Mouse (Mus musculus): Measurements from ENCODE around the gene Kctd2. TPM values are rescaled to one million over a fixed set of nuclear protein-coding genes. Genes with fewer than 3 reads are reported as not detected.
"Not testable (repeated sequence)": the region's sequence is repeated elsewhere in the genome, so short reads cannot be mapped to it uniquely, and the experiment has no call there.

Kctd2 gene
- total and polyA plus RNA-seq, 3 experiments = 6.8 to 14.0 (median 13.7) TPM

GRCm38 (mm10) chr11:115475758-115476237, 55.9 kb downstream of the Kctd2 start:
- no peaks in the 10 kb centered on the region for H3K27me3 ChIP-seq (replicated peaks)
- peak overlapping the region; percentile 26 for H3K27ac ChIP-seq (ENCODE audit: insufficient read depth, low read depth)
- H3K36me3 ChIP-seq (replicated peaks in 1 of 2; ENCODE audit: control insufficient read depth in 1 of 2, insufficient read depth in 1 of 2, low read length in 1 of 2) = peaks cover 10 to 20% of the 10 kb centered on the region in 2 experiments
- H3K9ac ChIP-seq (ENCODE audit: insufficient read depth, low read depth) = peak overlapping the region; percentile 68
- H3K4me1 ChIP-seq (ENCODE audit: control insufficient read depth in 1 of 2, insufficient read depth in 2 of 2) = peaks cover 10 to 53% of the 10 kb centered on the region in 2 experiments
- peaks cover 32% of the 10 kb centered on the region for H3K79me2 ChIP-seq (replicated peaks; ENCODE audit: control insufficient read depth, extremely low read depth, insufficient read depth, poor library complexity, severe bottlenecking)
- dilution Hi-C loops (cut with MboI; ENCODE audit: extremely low pct_ligation_motif_present, extremely low pct_unique_long_range_greater_than_20kb, low sequenced_read_pairs) (no loop called here), in situ Hi-C loops (cut with MboI; ENCODE audit: low pct_ligation_motif_present, low pct_unique_long_range_greater_than_20kb, low sequenced_read_pairs) (loop anchor here (10.0 kb wide), 2 partner anchors 61 to 261 kb away; partner anchors contain the start of gene Atp5h)
- TF ChIP-seq SIN3A (IDR thresholded peaks at IDR 0.05; ENCODE audit: low read length) (peak; percentile 57), ZMIZ1 (IDR thresholded peaks at IDR 0.05; ENCODE audit: low read depth, low read length) (no peak)
- H3K4me2 ChIP-seq (ENCODE audit: insufficient read depth, low read depth, poor library complexity, severe bottlenecking) = peak overlapping the region; percentile 91
- no peaks in the 10 kb centered on the region for H3K9me3 ChIP-seq (replicated peaks; ENCODE audit: low read length)
- H3K4me3 ChIP-seq (replicated peaks in 1 of 3; ENCODE audit: low read depth in 2 of 3, low read length in 2 of 3, poor library complexity in 1 of 3) = peak overlapping the region; percentile 80 to 93 (median 84)
- peak; percentile 22 for DNase-seq (ENCODE audit: extremely low read depth)

GRCm38 (mm10) chr11:115476630-115477029, 56.7 kb downstream of the Kctd2 start:
- H3K27me3 ChIP-seq (replicated peaks); dilution Hi-C loops (cut with MboI; ENCODE audit: extremely low pct_ligation_motif_present, extremely low pct_unique_long_range_greater_than_20kb, low sequenced_read_pairs); H3K9me3 ChIP-seq (replicated peaks; ENCODE audit: low read length): not testable (repeated sequence)
- H3K9ac ChIP-seq (ENCODE audit: insufficient read depth, low read depth) = peak overlapping the region; percentile 68
- H3K36me3 ChIP-seq (replicated peaks in 1 of 2; ENCODE audit: control insufficient read depth in 1 of 2, insufficient read depth in 1 of 2, low read length in 1 of 2) = peaks cover 13 to 26% of the 10 kb centered on the region in 2 experiments
- in situ Hi-C loops (cut with MboI; ENCODE audit: low pct_ligation_motif_present, low pct_unique_long_range_greater_than_20kb, low sequenced_read_pairs) = loop anchor here (10.0 kb wide), 2 partner anchors 62 to 262 kb away; partner anchors contain the start of gene Atp5h
- H3K79me2 ChIP-seq (replicated peaks; ENCODE audit: control insufficient read depth, extremely low read depth, insufficient read depth, poor library complexity, severe bottlenecking) = peaks cover 32% of the 10 kb centered on the region
- H3K4me3 ChIP-seq (replicated peaks in 1 of 3; ENCODE audit: low read depth in 2 of 3, low read length in 2 of 3, poor library complexity in 1 of 3) = peak overlapping the region; percentile 80 to 93 (median 84)
- DNase-seq (ENCODE audit: extremely low read depth) = peak; percentile 27
- H3K4me2 ChIP-seq (ENCODE audit: insufficient read depth, low read depth, poor library complexity, severe bottlenecking) = peak overlapping the region; percentile 91
- H3K27ac ChIP-seq (ENCODE audit: insufficient read depth, low read depth) = peak overlapping the region; percentile 93
- TF ChIP-seq ELF1 (IDR thresholded peaks at IDR 0.05; ENCODE audit: low read depth, low read length) = peak; percentile 25; the same call in 1 of the 2 replicates
- 0 out of 2 replicates have a peak, but pooled peaks have one; percentile 22 for TF ChIP-seq CHD1 (IDR thresholded peaks at IDR 0.05; ENCODE audit: low read depth, low read length)
- TF ChIP-seq TBP (conservative IDR thresholded peaks at IDR 0.05; ENCODE audit: low read depth, low read length) = peak; percentile 81; the same call in 1 of the 2 replicates
- H3K4me1 ChIP-seq (ENCODE audit: control insufficient read depth in 1 of 2, insufficient read depth in 2 of 2) = peaks cover 10 to 53% of the 10 kb centered on the region in 2 experiments

GRCm38 (mm10) chr11:115477388-115477787, 57.5 kb downstream of the Kctd2 start:
- dilution Hi-C loops (cut with MboI; ENCODE audit: extremely low pct_ligation_motif_present, extremely low pct_unique_long_range_greater_than_20kb, low sequenced_read_pairs) = not testable (repeated sequence)

More at GRCm38 (mm10) chr11:115477388-115477787, 57.5 kb downstream of the Kctd2 start:
- Histone ChIP-seq H3K36me3 (replicated peaks in 1 of 2; ENCODE audit: control insufficient read depth in 1 of 2, insufficient read depth in 1 of 2, low read length in 1 of 2) (peaks cover 13 to 32% of the 10 kb centered on the region in 2 experiments), H3K4me1 (ENCODE audit: control insufficient read depth in 1 of 2, insufficient read depth in 2 of 2) (peaks cover 6 to 46% of the 10 kb centered on the region in 2 experiments), H3K27ac (ENCODE audit: insufficient read depth, low read depth) (peak overlapping the region; percentile 93), H3K9ac (ENCODE audit: insufficient read depth, low read depth) (peak overlapping the region; percentile 68), H3K79me2 (replicated peaks; ENCODE audit: control insufficient read depth, extremely low read depth, insufficient read depth, poor library complexity, severe bottlenecking) (peaks cover 32% of the 10 kb centered on the region), H3K4me2 (ENCODE audit: insufficient read depth, low read depth, poor library complexity, severe bottlenecking) (peak overlapping the region; percentile 91), H3K4me3 (replicated peaks in 1 of 3; ENCODE audit: low read depth in 2 of 3, low read length in 2 of 3, poor library complexity in 1 of 3) (peak overlapping the region; percentile 80 to 93 (median 84))
- not testable (repeated sequence) for H3K27me3 ChIP-seq (replicated peaks); H3K9me3 ChIP-seq (replicated peaks; ENCODE audit: low read length)
- in situ Hi-C loops (cut with MboI; ENCODE audit: low pct_ligation_motif_present, low pct_unique_long_range_greater_than_20kb, low sequenced_read_pairs) = loop anchor here (10.0 kb wide), 2 partner anchors 63 to 263 kb away; partner anchors contain the start of gene Atp5h
- TF ChIP-seq ELF1 (IDR thresholded peaks at IDR 0.05; ENCODE audit: low read depth, low read length) (peak; percentile 50; the same call in 1 of the 2 replicates), NELFE (IDR thresholded peaks at IDR 0.05; ENCODE audit: low read depth, low read length) (peak; percentile 70), CHD1 (IDR thresholded peaks at IDR 0.05; ENCODE audit: low read depth, low read length) (0 out of 2 replicates have a peak, but pooled peaks have one; percentile 23), NRF1 (IDR thresholded peaks at IDR 0.05; ENCODE audit: low read depth, low read length) (peak; percentile 43; the same call in 1 of the 2 replicates), TCF12 (IDR thresholded peaks at IDR 0.05; ENCODE audit: low read depth, low read length) (peak; percentile 52; the same call in 1 of the 2 replicates), SIN3A (IDR thresholded peaks at IDR 0.05; ENCODE audit: low read length) (peak; percentile 67), HCFC1 (IDR thresholded peaks at IDR 0.05; ENCODE audit: low read depth, low read length) (peak; percentile 57), TBP (conservative IDR thresholded peaks at IDR 0.05; ENCODE audit: low read depth, low read length) (peak; percentile 78), POLR2A (IDR thresholded peaks at IDR 0.05; ENCODE audit: low read depth, low read length) (peak; percentile 63)
- peak; percentile 74 for DNase-seq (ENCODE audit: extremely low read depth)

Measured in CH12.LX (cell line).